Mouse (Mus musculus) MEL (cell line): ENCODE measurements at regions not wholly inside any gene's neighbourhood (a gene's known extent, or its start where the extent isn't known, plus 50 kb on each side); places are given as distances from the start of the nearest gene placed in this dataset.

ENCODE experiments used
- DNase-seq: peaks from one replicate; pipeline ENCODE4 v3.0.0; 2011; ENCODE audit warnings: low read depth, low spot score
- H3K27ac ChIP-seq: 2 replicates; pipeline ENCODE4 v1.5.1; 2012; ENCODE audit warnings: low read depth, mild to moderate bottlenecking, control low read depth, low read length, moderate library complexity; ENCODE audit not compliant: control insufficient read depth
- H3K27me3 ChIP-seq, 2 experiments: fragments of 150-350 bp in 1 of 2; sonication (generic) in 1 of 2; 2 replicates each; pipeline ENCODE4 v1.6.1; 2012; ENCODE audit warnings: low read length in 2 of 2, mild to moderate bottlenecking in 2 of 2, improper control_type of control experiment in 1 of 2, moderate library complexity in 1 of 2; ENCODE audit not compliant: insufficient read depth in 2 of 2, control insufficient read depth in 1 of 2
- H3K36me3 ChIP-seq, 2 experiments: 2 replicates each; pipeline ENCODE4 v1.6.1; 2012 to 2014; ENCODE audit warnings: low read length in 2 of 2, improper control_type of control experiment in 1 of 2, inconsistent platforms in 1 of 2, mild to moderate bottlenecking in 1 of 2; ENCODE audit not compliant: insufficient read depth in 2 of 2, control insufficient read depth in 1 of 2
- H3K4me1 ChIP-seq, 2 experiments: fragments of 150-350 bp in 1 of 2; sonication (generic) in 1 of 2; 2 replicates each; pipeline ENCODE4 v1.6.1; 2012; ENCODE audit warnings: low read length in 2 of 2, improper control_type of control experiment in 1 of 2, mild to moderate bottlenecking in 1 of 2; ENCODE audit not compliant: insufficient read depth in 2 of 2, control insufficient read depth in 1 of 2
- H3K4me3 ChIP-seq, 2 experiments: fragments of 150-350 bp in 1 of 2; sonication (generic) in 1 of 2; 2 replicates each; pipeline ENCODE4 v1.5.1; 2012; ENCODE audit warnings: low read depth in 2 of 2, low read length in 2 of 2, mild to moderate bottlenecking in 2 of 2, moderate library complexity in 2 of 2, control low read depth in 1 of 2, improper control_type of control experiment in 1 of 2; ENCODE audit not compliant: control insufficient read depth in 1 of 2, insufficient read depth in 1 of 2
- H3K79me2 ChIP-seq: 2 replicates; pipeline ENCODE4 v1.6.1; 2012; ENCODE audit warnings: mild to moderate bottlenecking, low read length, moderate library complexity; ENCODE audit not compliant: control insufficient read depth, poor library complexity, insufficient read depth
- H3K9ac ChIP-seq: 2 replicates; pipeline ENCODE4 v1.6.1; 2012; ENCODE audit warnings: low read depth, mild to moderate bottlenecking, control low read depth, low read length, moderate library complexity; ENCODE audit not compliant: control insufficient read depth, poor library complexity, severe bottlenecking
- H3K9me3 ChIP-seq: fragments of 150-350 bp; sonication (generic); replicated peaks from 2 replicates; pipeline ENCODE4 v1.6.1; 2012; ENCODE audit warnings: mild to moderate bottlenecking, low read length, improper control_type of control experiment, moderate library complexity; ENCODE audit not compliant: insufficient read depth
- CHD1 ChIP-seq: IDR thresholded peaks from 2 replicates; pipeline ENCODE4 v1.6.1; 2012; ENCODE audit warnings: low read depth, mild to moderate bottlenecking, inconsistent platforms, low read length, improper control_type of control experiment
- ELF1 ChIP-seq: IDR thresholded peaks from 2 replicates; pipeline ENCODE4 v1.6.1; 2014; ENCODE audit warnings: low read depth, mild to moderate bottlenecking, inconsistent platforms, low read length, improper control_type of control experiment, moderate library complexity
- EP300 ChIP-seq, 2 experiments: IDR thresholded peaks; 2 replicates each; pipeline ENCODE4 v1.6.1; 2011; ENCODE audit warnings: improper control_type of control experiment in 2 of 2, low read length in 2 of 2, low read depth in 1 of 2, mild to moderate bottlenecking in 1 of 2
- ETS1 ChIP-seq: IDR thresholded peaks from 2 replicates; pipeline ENCODE4 v1.6.1; 2012; ENCODE audit warnings: low read depth, mild to moderate bottlenecking, inconsistent platforms, low read length, improper control_type of control experiment, moderate library complexity
- HCFC1 ChIP-seq: IDR thresholded peaks from 2 replicates; pipeline ENCODE4 v1.6.1; 2012; ENCODE audit warnings: low read depth, mild to moderate bottlenecking, inconsistent platforms, low read length, improper control_type of control experiment, moderate library complexity
- MAX ChIP-seq: IDR thresholded peaks from 2 replicates; pipeline ENCODE4 v1.6.1; 2011; ENCODE audit warnings: low read length, improper control_type of control experiment
- MAZ ChIP-seq: IDR thresholded peaks from 2 replicates; pipeline ENCODE4 v1.6.1; 2012; ENCODE audit warnings: low read depth, mild to moderate bottlenecking, inconsistent platforms, low read length, improper control_type of control experiment
- MYB ChIP-seq: IDR thresholded peaks from 2 replicates; pipeline ENCODE4 v1.6.1; 2011; ENCODE audit warnings: mild to moderate bottlenecking, low read depth, low read length, improper control_type of control experiment
- NRF1 ChIP-seq: IDR thresholded peaks from 2 replicates; pipeline ENCODE4 v1.6.1; 2014; ENCODE audit warnings: low read depth, mild to moderate bottlenecking, inconsistent platforms, low read length, improper control_type of control experiment, moderate library complexity; ENCODE audit not compliant: poor library complexity, insufficient read depth, severe bottlenecking
- POLR2AphosphoS2 ChIP-seq: IDR thresholded peaks from 2 replicates; pipeline ENCODE4 v1.6.1; 2011; ENCODE audit warnings: low read length, improper control_type of control experiment
- RAD21 ChIP-seq: IDR thresholded peaks from 2 replicates; pipeline ENCODE4 v1.6.1; 2011; ENCODE audit warnings: mild to moderate bottlenecking, low read depth, low read length, improper control_type of control experiment
- RCOR1 ChIP-seq: IDR thresholded peaks from 2 replicates; pipeline ENCODE4 v1.6.1; 2012; ENCODE audit warnings: low read depth, mild to moderate bottlenecking, inconsistent platforms, low read length, improper control_type of control experiment
- SMC3 ChIP-seq: IDR thresholded peaks from 2 replicates; pipeline ENCODE4 v1.6.1; 2011; ENCODE audit warnings: low read depth, low read length, improper control_type of control experiment
- TBP ChIP-seq: IDR thresholded peaks from 2 replicates; pipeline ENCODE4 v1.8.0; 2011; ENCODE audit warnings: low read depth, low read length, improper control_type of control experiment
- TCF12 ChIP-seq: IDR thresholded peaks from 2 replicates; pipeline ENCODE4 v1.6.1; 2014; ENCODE audit warnings: low read depth, mild to moderate bottlenecking, inconsistent platforms, low read length, improper control_type of control experiment, moderate library complexity
- USF2 ChIP-seq, 2 experiments: IDR thresholded peaks; 2 replicates each; pipeline ENCODE4 v1.6.1; 2011 to 2012; ENCODE audit warnings: improper control_type of control experiment in 2 of 2, low read length in 2 of 2, borderline replicate concordance in 1 of 2, inconsistent platforms in 1 of 2, low read depth in 1 of 2, mild to moderate bottlenecking in 1 of 2; ENCODE audit not compliant: insufficient read depth in 1 of 2
- ZKSCAN1 ChIP-seq: IDR thresholded peaks from 2 replicates; pipeline ENCODE4 v1.6.1; 2012; ENCODE audit warnings: low read depth, mild to moderate bottlenecking, inconsistent platforms, low read length, improper control_type of control experiment, moderate library complexity
- ZNF384 ChIP-seq: IDR thresholded peaks from 2 replicates; pipeline ENCODE4 v1.6.1; 2012; ENCODE audit warnings: low read depth, mild to moderate bottlenecking, inconsistent platforms, low read length, improper control_type of control experiment

DNA sequence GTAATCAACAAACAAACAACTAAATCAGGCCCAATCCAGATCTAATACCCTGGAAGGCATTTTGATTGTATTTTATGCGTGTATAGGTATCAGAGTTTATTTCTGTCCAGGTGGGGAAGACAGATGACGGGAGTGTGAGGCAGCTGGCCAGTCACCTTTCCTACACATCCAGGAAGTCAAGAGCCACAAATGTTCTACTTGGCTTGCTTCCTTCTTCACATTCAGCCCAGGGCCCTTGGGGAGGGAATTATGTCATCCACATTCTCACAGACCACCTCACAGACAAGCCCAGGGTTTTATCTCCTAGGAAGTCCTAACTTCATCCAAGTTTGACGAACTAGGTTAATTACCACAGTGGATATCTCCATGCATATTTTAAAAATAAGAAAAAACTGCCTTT is 68.9 kb upstream of the Arhgap21 start:
- H3K9ac ChIP-seq = no peak overlapping the region
- H3K27ac ChIP-seq = no peak overlapping the region
- no peak for TF ChIP-seq TCF12
- no peak for TF ChIP-seq NRF1
- TF ChIP-seq POLR2AphosphoS2 = no peak
- TF ChIP-seq RAD21 = no peak
- no peak for TF ChIP-seq ZNF384
- TF ChIP-seq ELF1 = no peak
- TF ChIP-seq MAZ = no peak
- no peak for TF ChIP-seq CHD1
- TF ChIP-seq RCOR1 = no peak
- TF ChIP-seq MAX = no peak
- no peak for TF ChIP-seq SMC3
- no peak for TF ChIP-seq ETS1
- TF ChIP-seq EP300 (IDR thresholded peaks at IDR 0.05; ENCODE audit: low read depth in 1 of 2, low read length in 2 of 2) = no peak
- no peak for TF ChIP-seq HCFC1
- DNase-seq = no peak
- H3K36me3 ChIP-seq = no peaks in the 10 kb centered on the region
- H3K4me3 ChIP-seq = no peak overlapping the region
- H3K27me3 ChIP-seq = no peaks in the 10 kb centered on the region; a peak in 1 of 4 replicates
- H3K9me3 ChIP-seq = no peaks in the 10 kb centered on the region
- no peaks in the 10 kb centered on the region for H3K79me2 ChIP-seq
- H3K4me1 ChIP-seq = no peaks in the 10 kb centered on the region

DNA sequence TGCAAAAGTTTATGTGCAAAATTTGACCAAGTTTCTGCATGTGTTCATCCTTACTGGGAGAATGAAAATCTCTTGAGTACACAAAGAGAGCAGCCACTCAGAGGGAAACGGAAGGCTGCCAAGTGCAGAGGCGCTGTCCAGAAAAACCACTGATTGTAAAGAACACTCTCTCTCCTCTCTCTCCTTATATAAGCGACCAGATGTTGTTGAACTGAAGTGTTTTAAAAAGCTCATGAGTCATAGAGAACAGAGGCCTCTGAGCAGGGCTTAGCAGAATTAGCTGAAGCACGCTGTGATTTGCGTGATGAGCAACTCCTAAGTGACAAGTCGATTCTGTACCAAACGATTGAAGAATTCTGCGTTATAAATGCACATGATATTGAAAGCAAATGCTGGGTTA is 68.5 kb upstream of the Arhgap21 start:
- TF ChIP-seq TBP = no peak
- TF ChIP-seq, all 39 proteins: peak for 0
- Histone ChIP-seq H3K36me3 (no peaks in the 10 kb centered on the region), H3K4me1 (no peaks in the 10 kb centered on the region), H3K9me3 (no peaks in the 10 kb centered on the region), H3K4me3 (no peak overlapping the region), H3K79me2 (no peaks in the 10 kb centered on the region), H3K27ac (no peak overlapping the region), H3K27me3 (no peaks in the 10 kb centered on the region; a peak in 1 of 4 replicates), H3K9ac (no peak overlapping the region)
- DNase-seq = no peak

DNA sequence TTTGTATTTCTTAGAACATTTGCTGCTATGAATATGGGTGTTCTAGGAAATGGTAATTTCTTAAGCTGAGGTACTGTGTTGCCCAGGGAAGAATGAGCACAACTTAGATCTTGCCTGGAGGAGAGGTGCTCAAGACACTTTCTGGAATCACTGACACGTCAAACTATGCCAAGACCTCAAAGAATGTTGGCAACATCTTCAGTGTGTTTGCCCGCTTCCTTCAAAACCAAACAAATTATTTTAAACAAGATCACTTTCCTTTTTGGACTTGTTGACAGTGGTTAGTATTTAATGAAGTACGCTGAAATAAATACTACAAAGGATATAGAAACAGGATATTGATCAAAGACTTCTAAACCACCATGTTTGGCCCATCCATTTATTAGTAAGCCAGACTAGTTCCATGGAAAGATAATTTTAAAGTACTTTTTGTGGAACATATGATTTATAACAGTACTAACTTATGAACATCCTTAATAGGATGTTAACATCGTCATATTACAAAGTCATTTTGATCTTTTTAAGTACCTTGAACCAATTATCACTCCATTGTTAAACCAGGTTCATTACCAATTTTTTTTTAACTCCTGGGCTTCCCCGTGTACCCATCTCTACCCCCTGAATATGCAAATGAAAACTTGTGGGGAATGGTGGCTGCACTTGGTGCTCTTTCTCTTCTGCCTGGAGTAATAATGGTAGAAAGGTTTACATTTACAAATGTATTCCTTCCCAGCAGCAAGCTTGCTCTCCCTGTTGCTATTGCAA is 67.4 kb upstream of the Arhgap21 start:
- H3K27ac ChIP-seq = no peak overlapping the region
- DNase-seq = no peak
- H3K9ac ChIP-seq = no peak overlapping the region
- no peaks in the 10 kb centered on the region; a peak in 1 of 4 replicates for H3K27me3 ChIP-seq
- TF ChIP-seq USF2 (IDR thresholded peaks at IDR 0.05; ENCODE audit: borderline replicate concordance in 1 of 2, insufficient read depth in 1 of 2, low read depth in 1 of 2, low read length in 2 of 2) (no peak), ZKSCAN1 (no peak), MYB (no peak)
- TF ChIP-seq, all 39 proteins: peak for 0
- no peaks in the 10 kb centered on the region for H3K9me3 ChIP-seq
- H3K79me2 ChIP-seq = no peaks in the 10 kb centered on the region
- no peaks in the 10 kb centered on the region for H3K36me3 ChIP-seq
- H3K4me3 ChIP-seq = no peak overlapping the region
- H3K4me1 ChIP-seq = no peaks in the 10 kb centered on the region
